Mouse (Mus musculus) midbrain, embryonic 13.5 days (tissue): ENCODE data around the gene Eml5. TPM values are rescaled to one million over a fixed set of nuclear protein-coding genes. Genes with fewer than 3 reads are reported as not detected.

Experiments used
- ATAC-seq: fragments of 200-750 bp; cut with Nextera tagmentation; 2 replicates; pipeline ENCODE4 v1.8.0; 2017; ENCODE audit warnings: mild to moderate bottlenecking, moderate TSS enrichment, moderate library complexity
- H3K27ac ChIP-seq: fragments of 300-500 bp; sonication (generic); 2 replicates; pipeline ENCODE4 v1.5.1; 2015; ENCODE audit warnings: inconsistent platforms, mild to moderate bottlenecking, moderate library complexity
- H3K27me3 ChIP-seq: fragments of 300-500 bp; sonication (generic); 2 replicates; pipeline ENCODE4 v1.6.1; 2015; ENCODE audit warnings: mild to moderate bottlenecking, inconsistent platforms
- H3K36me3 ChIP-seq: fragments of 300-500 bp; sonication (generic); 2 replicates; pipeline ENCODE4 v1.6.1; 2015; ENCODE audit warnings: mild to moderate bottlenecking, inconsistent platforms
- H3K4me1 ChIP-seq: fragments of 300-500 bp; sonication (generic); replicated peaks from 2 replicates; pipeline ENCODE4 v1.6.1; 2015; ENCODE audit warnings: inconsistent platforms
- H3K4me2 ChIP-seq: fragments of 300-500 bp; sonication (generic); replicated peaks from 2 replicates; pipeline ENCODE4 v1.6.1; 2015; ENCODE audit warnings: moderate library complexity, mild to moderate bottlenecking, inconsistent platforms
- H3K4me3 ChIP-seq: fragments of 300-500 bp; sonication (generic); replicated peaks from 2 replicates; pipeline ENCODE4 v1.5.1; 2015; ENCODE audit warnings: mild to moderate bottlenecking, inconsistent platforms
- H3K9ac ChIP-seq: fragments of 300-500 bp; sonication (generic); replicated peaks from 2 replicates; pipeline ENCODE4 v1.6.1; 2015; ENCODE audit warnings: mild to moderate bottlenecking, inconsistent platforms
- H3K9me3 ChIP-seq: fragments of 300-500 bp; sonication (generic); 2 replicates; pipeline ENCODE4 v1.6.1; 2016; ENCODE audit warnings: mild to moderate bottlenecking, inconsistent platforms
- WGBS: fragments of 180-500 bp; shearing (Covaris S2); methylation state at CpG from one replicate; pipeline ENCODE4 v1.1.7; 2015; 5-methylcytosine and 5-hydroxymethylcytosine counted together
- polyA plus RNA-seq: library from polyadenylated mRNA; unstranded; fragments of >200 nt; fragmentation: Nextera tagmentation; extraction: Ambion mirVana; gene quantifications from 2 replicates; pipeline ENCODE4 v1.2.1, GENCODE M21; 2015

The Eml5 gene
- polyA plus RNA-seq, 1 experiment from 2014 or later, result 30.5 TPM

DNA sequence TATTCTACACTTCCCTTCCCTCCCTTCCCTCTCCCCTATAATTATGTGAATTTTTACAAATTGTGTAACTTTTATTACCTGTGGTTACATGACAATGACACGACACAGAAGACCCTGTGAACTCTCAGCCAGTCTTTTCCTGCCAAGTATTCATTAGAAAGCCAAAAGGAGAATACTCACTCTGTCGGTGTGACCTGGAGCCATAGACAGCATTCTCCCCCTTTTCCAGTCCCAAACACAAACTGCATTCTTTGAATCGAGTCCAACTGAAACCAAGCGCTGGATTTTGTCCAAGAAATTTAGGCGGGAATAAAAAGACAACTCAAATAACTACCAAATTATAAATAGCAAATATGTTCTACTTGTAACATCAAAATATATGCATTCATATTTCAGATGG lies 19.5 kb downstream of the Eml5 start:
- Histone ChIP-seq H3K4me3 (no peak overlapping the region), H3K27ac (no peak overlapping the region), H3K9ac (no peak overlapping the region), H3K9me3 (no peaks in the 10 kb centered on the region), H3K4me2 (no peak overlapping the region), H3K4me1 (peaks cover 2% of the 10 kb centered on the region; the same call in 1 of the 2 replicates), H3K36me3 (0 out of 2 replicates have a peak, but pooled peaks cover 4% of the 10 kb centered on the region), H3K27me3 (no peaks in the 10 kb centered on the region)
- no peak for ATAC-seq
- 75% methylated on average over 5 of the region's 5 CpGs for WGBS

DNA sequence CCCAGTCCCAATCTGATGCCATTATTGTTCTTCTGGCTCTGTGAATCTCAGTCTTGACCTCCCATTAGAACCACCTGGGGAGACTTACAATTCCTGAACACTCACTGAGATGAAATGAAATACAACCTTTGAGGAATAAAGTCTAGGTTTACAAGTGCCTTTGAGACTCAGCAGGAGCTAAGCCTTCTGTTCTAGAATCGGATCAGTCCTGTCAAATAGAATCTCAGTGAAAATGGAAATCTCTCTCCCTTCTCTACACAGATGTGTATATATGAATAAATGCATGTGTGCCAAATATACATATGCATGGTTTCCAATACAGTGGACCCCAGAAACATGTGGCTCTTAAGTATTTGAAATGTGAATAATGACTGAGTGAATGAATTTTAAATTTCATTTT lies 22.6 kb downstream of the Eml5 start:
- WGBS, result 13% methylated on average over 1 of the region's 1 CpGs
- peaks cover 2% of the 10 kb centered on the region; the same call in 1 of the 2 replicates for H3K4me1 ChIP-seq
- ATAC-seq, result peak; percentile 66
- no peak overlapping the region for H3K4me3 ChIP-seq
- no peak overlapping the region for H3K27ac ChIP-seq
- no peak overlapping the region for H3K9ac ChIP-seq
- H3K9me3 ChIP-seq, result no peaks in the 10 kb centered on the region
- H3K4me2 ChIP-seq, result no peak overlapping the region
- H3K36me3 ChIP-seq, result 0 out of 2 replicates have a peak, but pooled peaks cover 4% of the 10 kb centered on the region
- no peaks in the 10 kb centered on the region for H3K27me3 ChIP-seq

DNA sequence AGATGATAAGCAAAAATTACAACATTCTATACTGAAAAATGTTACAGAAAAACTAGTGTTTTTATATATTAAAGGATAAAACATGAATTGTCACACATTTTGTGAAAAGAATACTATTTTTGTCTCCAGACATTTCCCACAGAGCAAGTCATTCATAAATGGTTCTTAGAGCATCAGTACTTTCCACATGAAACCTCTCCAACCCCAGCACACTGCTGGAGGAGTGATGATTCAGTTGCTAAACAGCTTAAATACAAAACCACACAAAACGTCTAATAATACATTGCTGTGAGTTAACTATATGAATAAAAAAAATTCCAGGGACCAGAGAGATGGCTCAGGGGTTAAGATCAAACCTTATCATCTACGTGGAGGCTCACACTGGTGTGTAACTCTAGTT lies 26.1 kb downstream of the Eml5 start:
- Histone ChIP-seq H3K27me3 (no peaks in the 10 kb centered on the region), H3K27ac (no peak overlapping the region), H3K36me3 (peaks cover 14% of the 10 kb centered on the region), H3K4me3 (no peak overlapping the region), H3K4me2 (no peak overlapping the region), H3K9ac (no peak overlapping the region), H3K4me1 (peaks cover 2% of the 10 kb centered on the region; the same call in 1 of the 2 replicates), H3K9me3 (no peaks in the 10 kb centered on the region)
- WGBS, result 68% methylated on average over 2 of the region's 2 CpGs
- ATAC-seq, result no peak

DNA sequence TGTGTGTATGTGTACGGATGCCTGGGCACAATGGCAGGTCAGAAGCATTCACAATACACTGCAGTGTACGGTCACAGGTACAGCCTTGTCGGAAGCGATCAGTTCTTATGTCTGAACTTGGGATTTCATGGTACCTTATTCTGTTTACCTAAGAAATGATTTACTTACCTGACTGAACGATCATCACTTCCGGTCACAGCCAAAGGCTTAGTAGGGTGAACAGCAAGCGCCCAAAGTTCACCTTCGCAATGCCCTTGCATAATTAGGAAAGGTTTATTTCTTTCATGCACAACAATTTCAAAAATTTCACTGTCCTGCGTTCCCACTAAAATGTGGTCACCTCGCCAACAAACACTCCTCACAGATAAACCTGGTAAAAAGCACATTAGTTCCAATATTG lies 28.4 kb downstream of the Eml5 start:
- 97% methylated on average over 10 of the region's 10 CpGs for WGBS
- Histone ChIP-seq H3K4me3 (no peak overlapping the region), H3K36me3 (peaks cover 29% of the 10 kb centered on the region), H3K4me1 (0 out of 2 replicates have a peak, but pooled peaks cover under 1% of the 10 kb centered on the region), H3K27me3 (no peaks in the 10 kb centered on the region), H3K27ac (no peak overlapping the region), H3K4me2 (no peak overlapping the region), H3K9me3 (no peaks in the 10 kb centered on the region), H3K9ac (no peak overlapping the region)
- ATAC-seq, result no peak

DNA sequence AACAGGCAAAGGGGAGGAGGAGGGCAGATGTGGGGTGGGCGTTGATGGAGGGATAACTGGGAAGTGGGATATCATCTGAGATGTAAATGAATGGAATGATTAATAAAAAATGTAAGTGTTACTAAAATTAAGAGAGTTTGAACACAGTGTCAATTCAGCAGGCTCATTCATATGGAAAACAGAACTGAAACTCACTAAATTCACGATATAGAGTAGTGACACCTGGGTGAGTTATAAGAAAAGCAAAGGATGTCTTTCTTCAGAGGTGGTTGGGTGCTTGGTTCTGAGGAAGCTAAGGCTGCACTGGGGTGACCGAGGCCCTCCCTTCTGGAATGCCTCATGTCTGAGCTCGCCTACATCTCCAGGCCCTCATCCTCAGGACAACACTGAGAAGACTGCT lies 37.8 kb downstream of the Eml5 start:
- Histone ChIP-seq H3K4me1 (no peaks in the 10 kb centered on the region), H3K27ac (no peak overlapping the region), H3K4me3 (no peak overlapping the region), H3K36me3 (peaks cover 51% of the 10 kb centered on the region), H3K4me2 (no peak overlapping the region), H3K27me3 (no peaks in the 10 kb centered on the region), H3K9ac (no peak overlapping the region), H3K9me3 (no peaks in the 10 kb centered on the region)
- 86% methylated on average over 4 of the region's 4 CpGs for WGBS
- ATAC-seq, result no peak

DNA sequence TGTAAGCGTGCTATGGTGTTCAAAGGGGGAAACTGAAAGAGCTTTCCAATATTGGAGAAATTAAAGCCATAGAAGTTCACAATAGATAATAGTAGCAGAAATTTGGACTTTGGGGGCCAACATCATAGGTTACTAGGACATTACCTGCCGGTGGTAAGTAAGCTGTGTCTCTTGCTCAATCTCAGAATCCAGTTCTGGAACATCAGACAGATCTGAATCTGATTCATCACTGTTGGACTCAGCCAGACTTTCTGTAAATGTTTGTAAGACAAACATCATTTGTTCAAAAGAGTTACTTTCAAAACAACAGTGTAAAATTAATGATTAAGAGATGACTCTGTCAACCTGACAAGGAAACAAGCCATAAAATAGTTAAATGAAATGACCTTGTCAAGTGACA lies 41.0 kb downstream of the Eml5 start:
- Histone ChIP-seq H3K27me3 (no peaks in the 10 kb centered on the region), H3K9ac (no peak overlapping the region), H3K4me2 (no peak overlapping the region), H3K4me1 (no peaks in the 10 kb centered on the region), H3K36me3 (peaks cover 44% of the 10 kb centered on the region), H3K27ac (no peak overlapping the region), H3K4me3 (no peak overlapping the region), H3K9me3 (no peaks in the 10 kb centered on the region)
- no peak for ATAC-seq
- WGBS, result 96% methylated on average over 2 of the region's 2 CpGs

DNA sequence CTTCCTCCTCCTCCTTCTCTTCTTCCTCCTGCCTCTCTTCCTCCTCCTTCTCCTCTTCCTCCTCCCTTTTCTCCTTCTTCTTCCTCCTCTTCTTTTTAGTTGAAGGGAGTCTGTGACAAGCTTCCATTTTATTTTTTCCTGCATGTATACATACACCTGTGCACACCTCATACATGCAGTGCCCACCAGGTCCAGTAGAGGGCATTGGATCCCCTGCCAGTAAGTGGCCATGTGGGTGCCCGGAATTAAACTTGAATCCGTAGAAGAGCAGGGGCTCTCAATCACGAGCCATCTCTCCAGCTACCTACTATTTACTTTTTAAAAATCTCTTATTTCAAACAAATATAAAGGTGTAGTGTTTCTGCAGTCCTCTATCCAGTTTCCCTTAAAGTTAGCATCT lies 50.5 kb downstream of the Eml5 start:
- H3K4me3 ChIP-seq, result no peak overlapping the region
- 41% methylated on average over 3 of the region's 3 CpGs for WGBS
- H3K27me3 ChIP-seq, result no peaks in the 10 kb centered on the region
- H3K4me1 ChIP-seq, result no peaks in the 10 kb centered on the region
- ATAC-seq, result no peak
- H3K9ac ChIP-seq, result no peak overlapping the region
- no peak overlapping the region for H3K27ac ChIP-seq
- H3K9me3 ChIP-seq, result no peaks in the 10 kb centered on the region
- H3K36me3 ChIP-seq, result peaks cover 4% of the 10 kb centered on the region; the same call in 1 of the 2 replicates
- no peak overlapping the region for H3K4me2 ChIP-seq

DNA sequence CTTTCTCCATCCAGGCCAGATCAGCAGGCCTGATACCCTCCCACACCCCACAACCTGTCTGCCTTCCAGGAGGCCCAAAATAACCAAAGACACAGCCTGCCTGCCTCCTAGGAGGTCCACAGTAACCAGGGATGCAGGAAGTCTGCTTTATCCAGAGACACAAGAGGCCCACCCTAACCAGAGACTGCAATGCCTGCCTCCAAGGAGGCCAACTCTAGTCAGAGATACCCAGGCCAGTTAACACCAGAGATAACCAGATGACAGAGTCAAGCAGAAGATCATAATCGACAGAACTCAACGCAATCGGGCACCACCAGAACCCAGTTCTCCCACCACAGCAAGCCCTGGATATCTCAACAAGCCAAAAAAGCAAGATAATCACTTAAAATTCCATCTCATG lies 56.5 kb downstream of the Eml5 start:
- H3K4me3 ChIP-seq, result no peak overlapping the region
- WGBS, result 98% methylated on average over 3 of the region's 3 CpGs
- H3K4me1 ChIP-seq, result no peaks in the 10 kb centered on the region
- H3K27me3 ChIP-seq, result no peaks in the 10 kb centered on the region
- H3K9me3 ChIP-seq, result no peaks in the 10 kb centered on the region
- H3K9ac ChIP-seq, result no peak overlapping the region
- no peak overlapping the region for H3K27ac ChIP-seq
- no peak overlapping the region for H3K4me2 ChIP-seq
- peaks cover 16% of the 10 kb centered on the region for H3K36me3 ChIP-seq
- no peak for ATAC-seq

DNA sequence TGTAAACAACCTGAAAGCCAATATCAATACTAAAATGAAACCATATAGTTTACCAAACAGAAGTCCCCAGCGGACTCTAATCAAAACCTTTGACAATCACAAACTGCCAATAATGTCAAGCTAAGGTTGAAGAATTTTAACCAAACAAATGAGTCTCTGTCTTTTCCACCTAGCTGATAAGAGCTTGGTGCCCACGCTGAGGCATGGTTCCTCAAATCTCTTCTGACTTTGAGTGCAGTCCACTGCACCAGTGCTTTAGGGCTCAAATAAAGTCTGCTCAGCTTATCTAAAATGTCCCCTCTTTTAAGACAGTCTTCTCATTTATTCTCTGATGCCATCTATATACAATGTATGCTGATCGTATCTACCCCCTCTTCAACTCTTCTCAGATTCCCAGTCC lies 61.1 kb downstream of the Eml5 start:
- no peak overlapping the region for H3K4me3 ChIP-seq
- H3K27me3 ChIP-seq, result no peaks in the 10 kb centered on the region
- no peaks in the 10 kb centered on the region for H3K9me3 ChIP-seq
- WGBS, result 94% methylated on average over 3 of the region's 3 CpGs
- no peaks in the 10 kb centered on the region for H3K4me1 ChIP-seq
- no peak overlapping the region for H3K4me2 ChIP-seq
- no peak overlapping the region for H3K9ac ChIP-seq
- ATAC-seq, result no peak
- H3K36me3 ChIP-seq, result peaks cover 17% of the 10 kb centered on the region
- H3K27ac ChIP-seq, result no peak overlapping the region

DNA sequence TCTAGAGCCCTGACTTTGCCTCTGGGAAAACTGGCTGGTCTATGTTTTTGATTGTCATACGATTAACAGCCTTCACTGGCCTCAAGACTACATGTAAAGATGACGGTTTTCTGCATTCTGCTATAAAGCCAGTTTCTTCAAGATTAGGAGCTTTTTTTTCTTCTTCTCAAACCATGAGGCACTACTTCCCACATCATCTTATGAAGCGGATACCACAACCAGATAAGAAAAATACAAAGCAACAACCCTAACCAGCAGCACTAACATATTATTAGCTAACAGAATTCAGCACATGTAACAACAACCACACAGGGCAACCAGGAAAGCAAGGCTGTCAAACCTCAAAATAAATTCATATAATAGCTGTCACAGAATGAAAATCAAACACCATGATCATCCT lies 63.3 kb downstream of the Eml5 start:
- no peaks in the 10 kb centered on the region for H3K9me3 ChIP-seq
- no peak overlapping the region for H3K9ac ChIP-seq
- ATAC-seq, result no peak
- no peaks in the 10 kb centered on the region for H3K4me1 ChIP-seq
- H3K36me3 ChIP-seq, result peaks cover 23% of the 10 kb centered on the region
- 99% methylated on average over 3 of the region's 3 CpGs for WGBS
- no peaks in the 10 kb centered on the region for H3K27me3 ChIP-seq
- H3K27ac ChIP-seq, result no peak overlapping the region
- H3K4me2 ChIP-seq, result no peak overlapping the region
- no peak overlapping the region for H3K4me3 ChIP-seq

DNA sequence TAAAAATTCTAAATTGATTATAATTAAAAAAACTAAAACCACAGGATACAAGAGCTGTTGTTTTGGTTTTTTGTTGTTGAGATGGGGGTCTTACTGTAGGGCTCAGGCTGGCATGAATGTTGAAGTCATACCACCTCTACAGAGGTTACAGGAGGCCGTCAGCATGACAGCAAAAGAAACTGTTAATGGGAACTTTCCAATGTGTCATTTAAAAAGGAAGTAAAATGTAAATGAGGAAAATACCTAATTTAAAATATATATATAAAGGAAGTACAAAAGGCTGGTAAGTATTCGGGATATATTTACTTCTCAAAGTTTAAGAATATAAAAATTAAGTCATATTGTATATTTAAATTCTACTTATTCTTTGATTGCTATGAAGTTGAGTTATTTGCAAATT lies 65.8 kb downstream of the Eml5 start:
- Histone ChIP-seq H3K4me2 (no peak overlapping the region), H3K4me3 (no peak overlapping the region), H3K4me1 (no peaks in the 10 kb centered on the region), H3K9me3 (no peaks in the 10 kb centered on the region), H3K9ac (no peak overlapping the region), H3K27ac (no peak overlapping the region), H3K27me3 (no peaks in the 10 kb centered on the region), H3K36me3 (peaks cover 31% of the 10 kb centered on the region)
- ATAC-seq, result no peak
- whole genome bisulfite sequencing, result 93% methylated on average over 2 of the region's 2 CpGs

DNA sequence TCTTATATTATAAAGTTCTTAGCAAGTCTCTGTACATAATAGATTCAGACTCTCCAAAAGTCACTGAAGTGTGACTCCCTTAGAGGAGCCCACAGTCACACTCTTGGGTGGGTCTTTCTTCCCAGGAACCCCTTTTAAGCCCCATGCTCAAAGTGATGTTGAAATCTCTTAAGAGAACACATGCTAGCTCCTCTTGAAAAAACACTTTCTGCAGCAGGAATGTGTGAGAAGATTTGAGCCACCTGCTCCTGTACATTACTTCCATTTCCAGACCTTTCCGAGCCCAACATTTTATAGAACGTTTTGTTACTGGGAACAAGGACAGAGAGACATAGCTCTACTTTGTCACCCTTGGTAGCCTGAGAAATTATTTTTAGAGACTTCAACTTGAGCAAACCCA lies 66.4 kb downstream of the Eml5 start:
- H3K4me1 ChIP-seq, result no peaks in the 10 kb centered on the region
- no peaks in the 10 kb centered on the region for H3K27me3 ChIP-seq
- 92% methylated on average over 2 of the region's 2 CpGs for WGBS

DNA sequence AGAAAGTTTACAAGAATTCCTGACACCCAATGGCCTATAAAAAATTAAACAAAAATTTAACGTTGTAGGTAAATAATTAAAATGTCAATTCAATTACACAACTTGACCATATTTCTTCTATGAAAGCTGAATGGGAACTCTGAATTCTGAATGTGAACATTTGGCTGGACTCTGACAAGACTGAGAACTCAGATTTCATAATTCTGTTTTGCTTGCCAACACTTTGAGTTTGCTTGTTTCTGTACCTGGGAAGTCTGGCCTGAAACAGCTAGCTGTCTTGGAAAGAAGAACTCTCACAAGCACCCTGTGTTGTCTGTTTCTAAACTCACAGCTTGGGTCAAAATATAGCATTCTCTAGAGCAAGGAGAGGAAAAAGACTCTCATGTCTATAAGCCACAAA lies 67.4 kb downstream of the Eml5 start:
- H3K4me2 ChIP-seq, result no peak overlapping the region
- H3K9me3 ChIP-seq, result no peaks in the 10 kb centered on the region
- peaks cover 42% of the 10 kb centered on the region for H3K36me3 ChIP-seq
- WGBS, result 92% methylated on average over 1 of the region's 1 CpGs
- no peak overlapping the region for H3K9ac ChIP-seq
- no peaks in the 10 kb centered on the region for H3K27me3 ChIP-seq
- no peak overlapping the region for H3K27ac ChIP-seq
- no peak overlapping the region for H3K4me3 ChIP-seq
- ATAC-seq, result no peak
- no peaks in the 10 kb centered on the region for H3K4me1 ChIP-seq

More for the DNA sequence above, 66.4 kb downstream of the Eml5 start:
- ATAC-seq, result no peak
- Histone ChIP-seq H3K27ac (no peak overlapping the region), H3K36me3 (peaks cover 33% of the 10 kb centered on the region), H3K9ac (no peak overlapping the region), H3K4me3 (no peak overlapping the region), H3K9me3 (no peaks in the 10 kb centered on the region), H3K4me2 (no peak overlapping the region)
